Mouse (Mus musculus) kidney, postnatal 36 days (tissue): ENCODE measurements around the gene Clstn1.
A peak's percentile ranks its signal among the peaks of the same experiment; 100 is the strongest.
"Not testable (repeated sequence)": the region's sequence is repeated elsewhere in the genome, so short reads cannot be mapped to it uniquely, and the experiment has no call there.

Experiments
- DNase-seq, 2 experiments: peaks; one replicate each; pipeline ENCODE4 v3.0.0; 2021 to 2022; ENCODE audit warnings: mixed read lengths in 2 of 2

Clstn1 gene

DNA sequence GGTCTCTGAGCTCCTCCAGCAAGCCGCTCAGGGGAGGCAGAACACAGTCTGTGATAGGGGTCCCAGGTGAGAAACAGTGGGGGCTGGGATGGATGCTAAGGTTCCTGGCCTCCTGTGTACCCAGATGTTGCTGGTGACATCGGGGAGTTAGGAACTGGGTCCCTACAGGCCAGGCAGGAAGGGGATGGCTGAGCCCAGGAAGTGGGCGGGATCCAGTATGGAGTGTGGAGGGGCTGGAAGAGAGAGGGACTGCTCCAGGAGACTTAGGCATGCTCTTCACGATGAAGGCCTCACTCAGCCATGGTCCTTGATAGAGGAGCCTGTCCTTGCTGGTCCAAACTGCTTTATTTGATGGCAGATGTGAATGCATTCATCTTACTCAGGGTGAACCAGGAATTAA, 13.9 kb downstream of the Clstn1 start:
- no peak for DNase-seq

DNA sequence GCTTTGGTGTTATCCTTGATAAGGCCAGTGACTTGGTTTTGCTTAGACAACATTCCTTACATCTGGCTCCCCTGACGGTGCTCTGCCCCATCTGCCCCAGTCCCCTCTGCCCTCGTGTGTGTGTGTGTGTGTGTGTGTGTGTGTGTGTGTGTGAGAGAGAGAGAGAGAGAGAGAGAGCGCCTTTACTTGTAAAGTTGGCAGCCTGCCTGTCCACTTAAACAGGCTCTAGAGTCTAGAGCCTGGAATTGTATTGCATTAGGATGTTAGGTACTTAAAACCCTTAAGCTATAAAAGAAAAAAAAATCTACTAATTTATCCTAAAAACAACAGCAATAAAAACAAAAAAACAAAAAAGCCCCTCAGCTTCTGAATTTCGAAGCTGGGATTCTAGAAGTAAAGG, 15.2 kb downstream of the Clstn1 start:
- DNase-seq = peak in 1 of 2 experiments; percentile 21

GRCm38 (mm10) chr4:149602236-149602635, 16.0 kb downstream of the Clstn1 start:
- no peak for DNase-seq

- no peak for DNase-seq
Measured at GRCm38 (mm10) chr4:149603860-149604259, 17.6 kb downstream of the Clstn1 start.

- no peak for DNase-seq
Measured at GRCm38 (mm10) chr4:149604518-149604917, 18.2 kb downstream of the Clstn1 start.

DNA sequence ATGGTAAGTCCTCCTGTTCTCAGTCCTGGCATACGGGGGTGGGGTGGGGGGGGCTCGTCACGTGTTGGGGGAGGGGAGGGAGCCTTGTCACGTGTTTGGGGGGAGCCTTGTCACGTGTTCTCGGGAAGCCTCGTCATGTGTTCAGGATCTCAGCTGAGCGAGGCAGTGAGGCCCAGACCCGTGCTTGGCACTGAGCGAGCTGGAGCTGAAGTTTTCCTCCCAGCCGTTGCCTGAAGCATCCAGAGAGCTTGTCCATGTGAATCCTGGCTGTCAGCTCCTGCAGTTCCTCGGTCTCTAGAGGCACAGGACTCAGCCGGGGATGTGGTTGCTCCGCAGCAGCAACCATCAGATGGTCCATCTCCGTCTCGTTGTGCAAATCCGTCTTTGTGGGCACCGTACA, 19.8 kb downstream of the Clstn1 start:
- DNase-seq = no peak

DNA sequence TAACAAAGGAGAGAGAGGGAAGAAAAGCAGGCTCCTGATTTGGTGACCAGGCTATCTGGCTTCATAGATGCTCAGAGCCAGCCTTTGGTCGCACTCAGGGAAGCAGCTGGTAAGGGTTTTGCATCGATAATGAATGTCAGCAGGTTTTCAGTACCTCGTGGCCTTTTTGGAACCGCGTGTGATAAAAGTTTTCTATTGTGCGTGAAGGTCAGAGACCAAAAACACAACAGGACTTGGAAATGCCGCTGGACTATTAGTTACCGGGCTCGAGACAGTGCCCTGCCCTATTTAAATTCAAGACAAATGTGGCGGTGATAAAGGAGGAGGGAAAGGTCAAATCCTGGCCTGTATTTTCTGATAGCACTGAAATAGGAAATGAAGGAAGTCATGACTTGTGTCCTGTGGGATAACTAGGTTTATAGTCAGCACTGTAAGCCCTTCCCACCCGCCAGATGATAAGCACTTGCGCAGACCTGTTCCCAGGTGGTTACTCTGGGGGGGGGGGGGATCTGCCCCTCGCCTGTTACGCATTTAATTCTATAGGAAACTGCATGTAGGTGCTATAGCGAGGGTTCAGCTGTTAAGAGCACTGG, 20.6 kb downstream of the Clstn1 start:
- DNase-seq = no peak

- no peak for DNase-seq
Measured at GRCm38 (mm10) chr4:149607591-149608308, 21.5 kb downstream of the Clstn1 start.

DNA sequence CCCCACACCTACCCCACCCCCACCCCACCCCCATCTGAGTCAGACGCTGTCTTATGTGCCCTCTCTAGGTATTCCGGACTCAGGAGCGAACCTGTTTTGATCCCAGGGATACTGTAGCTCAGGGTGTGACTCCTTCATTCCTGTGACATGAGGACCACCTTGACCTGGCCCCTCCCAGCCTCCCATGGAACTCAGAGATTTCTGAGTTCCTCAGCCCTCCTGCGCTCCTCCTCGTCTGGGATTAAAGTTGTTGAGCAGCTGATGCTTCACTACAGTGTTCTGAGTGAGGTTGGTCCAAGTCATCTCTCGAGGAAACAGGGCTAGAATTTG, 22.0 kb downstream of the Clstn1 start:
- no peak for DNase-seq

DNA sequence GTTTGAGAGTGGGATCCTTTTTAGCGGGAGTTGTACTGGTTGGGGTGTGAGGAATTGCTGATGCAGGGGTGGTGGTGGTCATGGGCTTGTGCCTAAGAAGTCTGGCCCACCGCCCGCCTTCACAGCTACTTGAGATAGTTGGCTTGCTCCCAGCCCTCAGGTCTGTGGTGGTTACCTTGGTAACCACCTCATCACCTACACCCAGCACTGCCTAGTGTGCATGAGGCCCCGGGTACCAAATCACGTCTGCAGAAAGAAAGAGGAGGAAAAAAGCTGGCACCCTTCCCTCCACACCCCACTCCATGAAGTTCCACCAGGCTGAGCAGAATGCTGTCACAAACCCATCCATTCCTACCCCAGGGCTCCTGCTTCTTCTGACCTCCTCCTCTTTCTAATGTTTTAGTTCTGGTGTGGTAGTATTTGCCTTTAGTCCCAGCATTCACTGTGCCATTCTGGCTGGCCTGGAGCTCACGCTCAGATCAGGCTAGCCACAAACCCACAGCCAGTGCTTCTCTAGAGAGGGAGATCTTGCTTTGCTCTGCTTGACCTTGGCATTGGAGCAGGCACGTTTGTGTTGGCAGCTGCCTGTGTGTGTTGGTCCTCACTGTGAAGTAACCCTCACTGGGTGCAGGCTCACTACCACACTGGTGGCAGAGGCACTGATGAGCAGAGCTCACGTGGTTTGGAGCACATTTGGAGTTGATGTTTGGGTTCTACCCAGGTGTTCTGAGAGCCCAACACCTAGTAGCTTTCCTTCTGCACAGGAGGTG, 23.2 kb downstream of the Clstn1 start:
- DNase-seq = no peak

- DNase-seq = peak; percentile 26 to 77
Measured at GRCm38 (mm10) chr4:149611376-149612044, 25.2 kb downstream of the Clstn1 start.

- not testable (repeated sequence) for DNase-seq
Measured at GRCm38 (mm10) chr4:149613497-149613896, 27.2 kb downstream of the Clstn1 start.

- no peak for DNase-seq
Measured at GRCm38 (mm10) chr4:149614869-149615268, 28.6 kb downstream of the Clstn1 start.

DNA sequence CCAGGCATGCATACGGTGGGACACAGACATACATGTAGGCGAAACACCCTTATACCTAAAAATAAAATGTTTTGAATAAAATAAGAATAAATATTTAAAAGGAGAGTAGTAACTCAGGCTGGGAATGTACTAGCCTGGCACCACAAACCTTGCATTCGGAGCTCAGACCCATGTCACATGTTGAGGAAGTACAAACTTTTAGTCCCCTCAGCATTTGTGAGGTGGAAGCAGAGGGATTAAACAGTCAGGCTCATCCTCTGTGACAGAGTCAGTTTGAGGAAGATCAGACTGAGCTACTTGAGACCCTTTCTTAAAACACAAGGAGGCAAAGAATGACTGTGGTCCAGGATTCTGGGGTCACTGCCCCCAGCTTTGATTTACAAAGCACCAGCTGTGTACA, 30.7 kb downstream of the Clstn1 start:
- DNase-seq = not testable (repeated sequence)

GRCm38 (mm10) chr4:149619988-149620387, 33.7 kb downstream of the Clstn1 start:
- DNase-seq = no peak

- no peak for DNase-seq
Measured at GRCm38 (mm10) chr4:149621286-149621685, 35.0 kb downstream of the Clstn1 start.

DNA sequence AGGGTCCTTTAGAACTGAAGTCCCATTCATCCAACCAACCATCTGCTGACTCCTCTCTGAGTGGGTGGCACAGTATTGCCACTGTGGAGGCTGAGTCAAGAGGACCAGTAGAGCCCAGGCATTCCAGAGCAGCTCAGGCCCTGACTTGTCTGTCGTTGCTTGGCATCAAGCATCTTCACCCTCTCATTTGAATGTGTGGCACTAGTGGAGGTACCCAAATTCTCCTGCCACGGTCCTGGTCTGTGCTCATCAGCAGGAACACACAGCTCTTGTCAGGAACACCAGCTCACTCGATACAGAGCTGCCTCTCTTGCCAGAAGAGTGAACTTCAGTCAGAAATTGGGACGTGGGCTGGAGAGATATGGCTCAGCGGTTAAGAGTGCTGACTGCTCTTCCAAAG, 37.4 kb downstream of the Clstn1 start:
- no peak for DNase-seq

DNA sequence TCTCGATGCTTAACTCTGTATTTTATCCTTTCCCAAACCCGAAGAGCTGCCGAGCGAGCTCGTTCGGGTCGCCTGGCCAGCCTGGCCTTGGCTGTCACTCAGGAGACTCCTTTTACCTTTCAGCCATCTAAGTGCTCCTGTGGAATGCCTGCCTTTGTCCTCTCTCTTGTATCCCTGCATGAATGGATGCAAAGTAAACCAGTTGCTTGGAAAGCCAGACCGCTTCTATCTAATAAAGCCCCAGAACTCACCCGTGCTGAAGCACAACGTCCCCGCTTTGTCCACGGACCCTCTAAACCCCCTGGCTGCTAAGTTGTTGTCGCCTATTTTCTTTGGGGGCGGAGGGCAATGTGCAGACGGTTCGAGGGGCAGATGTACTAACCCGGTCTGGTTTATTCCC, 40.5 kb downstream of the Clstn1 start:
- no peak for DNase-seq

DNA sequence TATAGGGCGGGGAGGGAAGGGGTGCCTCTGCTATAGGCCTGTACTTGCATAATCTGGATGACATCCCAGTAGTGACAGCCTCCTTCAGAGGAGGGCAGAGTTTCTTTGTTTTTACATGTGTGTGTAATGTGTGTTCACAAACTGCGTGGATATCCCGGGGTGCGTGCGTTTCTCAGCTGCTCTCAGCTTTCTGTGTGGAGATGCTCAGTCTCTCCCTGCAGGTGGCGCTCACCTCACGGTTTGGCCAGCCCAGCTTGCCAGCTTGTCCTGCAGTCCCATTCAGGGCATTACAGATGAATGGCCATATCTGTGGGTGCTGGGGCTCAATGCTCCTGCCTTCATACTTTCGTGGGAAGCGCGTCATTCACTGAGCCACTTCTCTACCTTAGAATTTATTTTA, 42.1 kb downstream of the Clstn1 start:
- DNase-seq = peak; percentile 32 to 77

DNA sequence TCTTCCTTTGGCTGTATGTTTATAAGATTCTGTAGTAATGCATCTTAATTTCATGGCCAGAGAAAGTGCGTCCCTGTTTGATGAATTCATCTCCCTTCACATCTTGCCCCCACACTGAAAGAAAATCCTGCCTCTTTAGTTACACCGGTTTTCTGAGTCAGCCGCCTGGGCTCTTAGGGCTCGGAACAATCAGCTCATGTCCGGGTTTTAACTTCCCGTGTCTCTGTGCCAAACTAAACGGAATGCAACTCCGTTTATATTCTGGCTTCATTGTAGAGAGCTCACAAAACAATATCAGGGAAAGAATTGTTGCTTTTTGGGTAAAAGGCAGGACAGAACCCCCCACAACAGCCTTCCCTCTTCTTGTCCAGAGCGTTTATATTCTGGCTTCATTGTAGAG, 42.5 kb downstream of the Clstn1 start:
- no peak for DNase-seq

GRCm38 (mm10) chr4:149632670-149633307, 46.5 kb downstream of the Clstn1 start:
- no peak for DNase-seq

GRCm38 (mm10) chr4:149634157-149634556, 47.9 kb downstream of the Clstn1 start:
- DNase-seq = no peak

GRCm38 (mm10) chr4:149634966-149635365, 48.7 kb downstream of the Clstn1 start:
- no peak for DNase-seq
